Mouse (Mus musculus) MEL (cell line): ENCODE measurements at regions not wholly inside any gene's neighbourhood (a gene's known extent, or its start where the extent isn't known, plus 50 kb on each side); places are given as distances from the start of the nearest gene placed in this dataset.

Source experiments
- DNase-seq: peaks from one replicate; pipeline ENCODE4 v3.0.0; 2011; ENCODE audit warnings: low read depth, low spot score
- H3K27ac ChIP-seq: 2 replicates; pipeline ENCODE4 v1.5.1; 2012; ENCODE audit warnings: low read depth, mild to moderate bottlenecking, control low read depth, low read length, moderate library complexity; ENCODE audit not compliant: control insufficient read depth
- H3K27me3 ChIP-seq, 2 experiments: fragments of 150-350 bp in 1 of 2; sonication (generic) in 1 of 2; 2 replicates each; pipeline ENCODE4 v1.6.1; 2012; ENCODE audit warnings: low read length in 2 of 2, mild to moderate bottlenecking in 2 of 2, improper control_type of control experiment in 1 of 2, moderate library complexity in 1 of 2; ENCODE audit not compliant: insufficient read depth in 2 of 2, control insufficient read depth in 1 of 2
- H3K36me3 ChIP-seq, 2 experiments: 2 replicates each; pipeline ENCODE4 v1.6.1; 2012 to 2014; ENCODE audit warnings: low read length in 2 of 2, improper control_type of control experiment in 1 of 2, inconsistent platforms in 1 of 2, mild to moderate bottlenecking in 1 of 2; ENCODE audit not compliant: insufficient read depth in 2 of 2, control insufficient read depth in 1 of 2
- H3K4me1 ChIP-seq, 2 experiments: fragments of 150-350 bp in 1 of 2; sonication (generic) in 1 of 2; 2 replicates each; pipeline ENCODE4 v1.6.1; 2012; ENCODE audit warnings: low read length in 2 of 2, improper control_type of control experiment in 1 of 2, mild to moderate bottlenecking in 1 of 2; ENCODE audit not compliant: insufficient read depth in 2 of 2, control insufficient read depth in 1 of 2
- H3K4me3 ChIP-seq, 2 experiments: fragments of 150-350 bp in 1 of 2; sonication (generic) in 1 of 2; 2 replicates each; pipeline ENCODE4 v1.5.1; 2012; ENCODE audit warnings: low read depth in 2 of 2, low read length in 2 of 2, mild to moderate bottlenecking in 2 of 2, moderate library complexity in 2 of 2, control low read depth in 1 of 2, improper control_type of control experiment in 1 of 2; ENCODE audit not compliant: control insufficient read depth in 1 of 2, insufficient read depth in 1 of 2
- H3K79me2 ChIP-seq: 2 replicates; pipeline ENCODE4 v1.6.1; 2012; ENCODE audit warnings: mild to moderate bottlenecking, low read length, moderate library complexity; ENCODE audit not compliant: control insufficient read depth, poor library complexity, insufficient read depth
- H3K9ac ChIP-seq: 2 replicates; pipeline ENCODE4 v1.6.1; 2012; ENCODE audit warnings: low read depth, mild to moderate bottlenecking, control low read depth, low read length, moderate library complexity; ENCODE audit not compliant: control insufficient read depth, poor library complexity, severe bottlenecking
- H3K9me3 ChIP-seq: fragments of 150-350 bp; sonication (generic); replicated peaks from 2 replicates; pipeline ENCODE4 v1.6.1; 2012; ENCODE audit warnings: mild to moderate bottlenecking, low read length, improper control_type of control experiment, moderate library complexity; ENCODE audit not compliant: insufficient read depth
- CHD1 ChIP-seq: IDR thresholded peaks from 2 replicates; pipeline ENCODE4 v1.6.1; 2012; ENCODE audit warnings: low read depth, mild to moderate bottlenecking, inconsistent platforms, low read length, improper control_type of control experiment
- E2F4 ChIP-seq: IDR thresholded peaks from 2 replicates; pipeline ENCODE4 v1.6.1; 2011; ENCODE audit warnings: low read depth, low read length, improper control_type of control experiment, borderline replicate concordance
- ELF1 ChIP-seq: IDR thresholded peaks from 2 replicates; pipeline ENCODE4 v1.6.1; 2014; ENCODE audit warnings: low read depth, mild to moderate bottlenecking, inconsistent platforms, low read length, improper control_type of control experiment, moderate library complexity
- EP300 ChIP-seq, 2 experiments: IDR thresholded peaks; 2 replicates each; pipeline ENCODE4 v1.6.1; 2011; ENCODE audit warnings: improper control_type of control experiment in 2 of 2, low read length in 2 of 2, low read depth in 1 of 2, mild to moderate bottlenecking in 1 of 2
- ETS1 ChIP-seq: IDR thresholded peaks from 2 replicates; pipeline ENCODE4 v1.6.1; 2012; ENCODE audit warnings: low read depth, mild to moderate bottlenecking, inconsistent platforms, low read length, improper control_type of control experiment, moderate library complexity
- GABPA ChIP-seq: IDR thresholded peaks from 2 replicates; pipeline ENCODE4 v1.6.1; 2012; ENCODE audit warnings: low read depth, mild to moderate bottlenecking, inconsistent platforms, low read length, improper control_type of control experiment, moderate library complexity
- HCFC1 ChIP-seq: IDR thresholded peaks from 2 replicates; pipeline ENCODE4 v1.6.1; 2012; ENCODE audit warnings: low read depth, mild to moderate bottlenecking, inconsistent platforms, low read length, improper control_type of control experiment, moderate library complexity
- KAT2A ChIP-seq: conservative IDR thresholded peaks from 2 replicates; pipeline ENCODE4 v1.6.1; 2012; ENCODE audit warnings: low read depth, low read length, improper control_type of control experiment, inconsistent platforms
- MEF2A ChIP-seq: IDR thresholded peaks from 2 replicates; pipeline ENCODE4 v1.6.1; 2014; ENCODE audit warnings: low read depth, mild to moderate bottlenecking, inconsistent platforms, low read length, improper control_type of control experiment; ENCODE audit not compliant: poor library complexity, insufficient replicate concordance, severe bottlenecking; ENCODE audit errors: extremely low read depth
- MXI1 ChIP-seq: IDR thresholded peaks from 2 replicates; pipeline ENCODE4 v1.6.1; 2011; ENCODE audit warnings: mild to moderate bottlenecking, low read depth, low read length, improper control_type of control experiment
- MYC ChIP-seq: IDR thresholded peaks from 2 replicates; pipeline ENCODE4 v1.6.1; 2011; ENCODE audit warnings: low read depth, mild to moderate bottlenecking, low read length, improper control_type of control experiment, moderate library complexity
- NELFE ChIP-seq: IDR thresholded peaks from 2 replicates; pipeline ENCODE4 v1.6.1; 2011; ENCODE audit warnings: low read depth, low read length, improper control_type of control experiment
- NRF1 ChIP-seq: IDR thresholded peaks from 2 replicates; pipeline ENCODE4 v1.6.1; 2014; ENCODE audit warnings: low read depth, mild to moderate bottlenecking, inconsistent platforms, low read length, improper control_type of control experiment, moderate library complexity; ENCODE audit not compliant: poor library complexity, insufficient read depth, severe bottlenecking
- POLR2A ChIP-seq, 2 experiments: IDR thresholded peaks; 2 replicates each; pipeline ENCODE4 v1.6.1; 2011 to 2012; ENCODE audit warnings: low read length in 2 of 2, mild to moderate bottlenecking in 2 of 2, control low read depth in 1 of 2, improper control_type of control experiment in 1 of 2, low read depth in 1 of 2, moderate library complexity in 1 of 2; ENCODE audit not compliant: control insufficient read depth in 1 of 2, insufficient read depth in 1 of 2, poor library complexity in 1 of 2
- POLR2AphosphoS2 ChIP-seq: IDR thresholded peaks from 2 replicates; pipeline ENCODE4 v1.6.1; 2011; ENCODE audit warnings: low read length, improper control_type of control experiment
- RAD21 ChIP-seq: IDR thresholded peaks from 2 replicates; pipeline ENCODE4 v1.6.1; 2011; ENCODE audit warnings: mild to moderate bottlenecking, low read depth, low read length, improper control_type of control experiment
- RCOR1 ChIP-seq: IDR thresholded peaks from 2 replicates; pipeline ENCODE4 v1.6.1; 2012; ENCODE audit warnings: low read depth, mild to moderate bottlenecking, inconsistent platforms, low read length, improper control_type of control experiment
- SMC3 ChIP-seq: IDR thresholded peaks from 2 replicates; pipeline ENCODE4 v1.6.1; 2011; ENCODE audit warnings: low read depth, low read length, improper control_type of control experiment
- TAL1 ChIP-seq: IDR thresholded peaks from 2 replicates; pipeline ENCODE4 v1.6.1; 2012; ENCODE audit warnings: mild to moderate bottlenecking, inconsistent platforms, low read length, moderate library complexity, mixed read lengths
- TCF12 ChIP-seq: IDR thresholded peaks from 2 replicates; pipeline ENCODE4 v1.6.1; 2014; ENCODE audit warnings: low read depth, mild to moderate bottlenecking, inconsistent platforms, low read length, improper control_type of control experiment, moderate library complexity
- ZMIZ1 ChIP-seq: IDR thresholded peaks from 2 replicates; pipeline ENCODE4 v1.6.1; 2012; ENCODE audit warnings: low read depth, mild to moderate bottlenecking, inconsistent platforms, low read length, improper control_type of control experiment, moderate library complexity
- ZNF384 ChIP-seq: IDR thresholded peaks from 2 replicates; pipeline ENCODE4 v1.6.1; 2012; ENCODE audit warnings: low read depth, mild to moderate bottlenecking, inconsistent platforms, low read length, improper control_type of control experiment

GRCm38 (mm10) chr2:137938831-137939480 is 317.4 kb upstream of the Btbd3 start:
- Histone ChIP-seq H3K27ac (no peak overlapping the region), H3K9me3 (no peaks in the 10 kb centered on the region), H3K36me3 (no peaks in the 10 kb centered on the region), H3K4me3 (no peak overlapping the region), H3K79me2 (no peaks in the 10 kb centered on the region), H3K4me1 (no peaks in the 10 kb centered on the region)
- TF ChIP-seq POLR2AphosphoS2 (no peak), NRF1 (no peak), E2F4 (no peak), EP300 (IDR thresholded peaks at IDR 0.05; ENCODE audit: low read depth in 1 of 2, low read length in 2 of 2) (no peak), SMC3 (no peak), RAD21 (no peak), ETS1 (no peak), ELF1 (no peak), TCF12 (no peak), ZMIZ1 (no peak)
- TF ChIP-seq, all 39 proteins: peak for 0
- no peak for DNase-seq
- no peak overlapping the region for H3K9ac ChIP-seq
- no peaks in the 10 kb centered on the region for H3K27me3 ChIP-seq

GRCm38 (mm10) chr2:137936613-137937012 is 319.8 kb upstream of the Btbd3 start:
- no peaks in the 10 kb centered on the region for H3K79me2 ChIP-seq
- H3K4me3 ChIP-seq = no peak overlapping the region
- no peaks in the 10 kb centered on the region for H3K4me1 ChIP-seq
- no peak overlapping the region for H3K9ac ChIP-seq
- no peaks in the 10 kb centered on the region for H3K9me3 ChIP-seq
- no peaks in the 10 kb centered on the region for H3K36me3 ChIP-seq
- no peak overlapping the region for H3K27ac ChIP-seq
- DNase-seq = no peak
- H3K27me3 ChIP-seq = no peaks in the 10 kb centered on the region
- TF ChIP-seq E2F4 (no peak), NELFE (no peak), POLR2AphosphoS2 (no peak), POLR2A (IDR thresholded peaks at IDR 0.05; ENCODE audit: control insufficient read depth in 1 of 2, insufficient read depth in 1 of 2, low read depth in 1 of 2, low read length in 2 of 2, poor library complexity in 1 of 2) (no peak), TCF12 (no peak), HCFC1 (no peak), ETS1 (no peak), KAT2A (no peak), CHD1 (no peak), MXI1 (no peak), TAL1 (no peak), ZNF384 (no peak), GABPA (no peak), MYC (no peak), RCOR1 (no peak), MEF2A (no peak), ZMIZ1 (no peak)
